Mouse (Mus musculus) inflammation-experienced regulatory T-cells, adult 6 months (primary cell): Measurements from ENCODE around the gene Gm21750. TPM values are rescaled to one million over a fixed set of nuclear protein-coding genes. Genes with fewer than 3 reads are reported as not detected.
"Not testable (repeated sequence)": the region's sequence is repeated elsewhere in the genome, so short reads cannot be mapped to it uniquely, and the experiment has no call there.

Source experiments
- ATAC-seq: one replicate; pipeline ENCODE4 v1.8.0; 2017
- polyA plus RNA-seq, 3 experiments: library from polyadenylated mRNA; unstranded; fragments of 100-300 nt; shearing (Covaris generic); gene quantifications; one replicate each; pipeline ENCODE4 v1.2.1; 2017

Gm21750 gene
- not detected for polyA plus RNA-seq

- not testable (repeated sequence) for ATAC-seq
These were observed at the start of gene Gm21750 for GRCm38 (mm10) chr14:73660925-73661324. Gm21750 (plus strand) TSS chr14:73661225.

- not testable (repeated sequence) for ATAC-seq
These were observed 46.1 kb upstream of the Gm21750 start for GRCm38 (mm10) chr14:73614961-73615360.

GRCm38 (mm10) chr14:73620880-73621279, 40.1 kb upstream of the Gm21750 start:
- no peak for ATAC-seq

- ATAC-seq: no peak
These were observed 38.0 kb upstream of the Gm21750 start for GRCm38 (mm10) chr14:73622988-73623387.

- no peak for ATAC-seq
These were observed 35.6 kb upstream of the Gm21750 start for GRCm38 (mm10) chr14:73625469-73625868.

- no peak for ATAC-seq
These were observed 29.5 kb upstream of the Gm21750 start for GRCm38 (mm10) chr14:73631511-73631910.

- no peak for ATAC-seq
These were observed 28.3 kb upstream of the Gm21750 start for GRCm38 (mm10) chr14:73632648-73633263.

- ATAC-seq: no peak
These were observed 26.7 kb upstream of the Gm21750 start for GRCm38 (mm10) chr14:73634356-73634755.

- no peak for ATAC-seq
These were observed 23.6 kb upstream of the Gm21750 start for GRCm38 (mm10) chr14:73637460-73637859.

GRCm38 (mm10) chr14:73650179-73650578, 10.8 kb upstream of the Gm21750 start:
- no peak for ATAC-seq

- ATAC-seq: no peak
These were observed 9.1 kb downstream of the Gm21750 start for GRCm38 (mm10) chr14:73670091-73670490.

GRCm38 (mm10) chr14:73687726-73688125, 26.7 kb downstream of the Gm21750 start:
- ATAC-seq: no peak

- no peak for ATAC-seq
These were observed 27.4 kb downstream of the Gm21750 start for GRCm38 (mm10) chr14:73688427-73688826.

GRCm38 (mm10) chr14:73700256-73700655, 39.2 kb downstream of the Gm21750 start:
- ATAC-seq: no peak

- no peak for ATAC-seq
These were observed 48.5 kb downstream of the Gm21750 start for GRCm38 (mm10) chr14:73709412-73710110.

Other genes starting within 250 kb of the Gm21750 start
- 10 to 100 TPM; 63.4 to 81.8 (median 74.8) TPM for gene Med4, start 151.2 kb upstream of the Gm21750 start, polyA plus RNA-seq
- 10 to 100 TPM; 68.3 to 99.9 (median 75.9) TPM for gene Sucla2, start 135.9 kb upstream of the Gm21750 start, polyA plus RNA-seq
- 1 to 10 TPM; 2.0 to 4.4 (median 4.1) TPM for gene Nudt15, start 113.0 kb upstream of the Gm21750 start, polyA plus RNA-seq